Mouse (Mus musculus) heart, embryonic 14.5 days (tissue): ENCODE results near the gene Atp4a. TPM values are rescaled to one million over a fixed set of nuclear protein-coding genes. Genes with fewer than 3 reads are reported as not detected.
A peak's percentile ranks its signal among the peaks of the same experiment; 100 is the strongest.

Experiments
- ATAC-seq: fragments of 200-750 bp; cut with Nextera tagmentation; 2 replicates; pipeline ENCODE4 v1.8.0; 2017; ENCODE audit warnings: low read depth, moderate TSS enrichment; ENCODE audit not compliant: insufficient number of reproducible peaks, insufficient read depth, low FRiP score
- H3K27ac ChIP-seq, 2 experiments: fragments of 200-500 bp in 1 of 2; fragments of 300-500 bp in 1 of 2; sonication (generic) in 1 of 2; replicated peaks in 1 of 2; 2 replicates each; pipeline ENCODE4 v1.5.1; 2012 to 2014; ENCODE audit warnings: low read depth in 2 of 2, low read length in 2 of 2, control low read depth in 1 of 2, mild to moderate bottlenecking in 1 of 2, mixed read lengths in 1 of 2; ENCODE audit not compliant: control insufficient read depth in 1 of 2, insufficient read depth in 1 of 2
- H3K27me3 ChIP-seq: fragments of 300-500 bp; sonication (generic); 2 replicates; pipeline ENCODE4 v1.6.1; 2014; ENCODE audit warnings: mild to moderate bottlenecking, low read length, control low read depth; ENCODE audit not compliant: control insufficient read depth, insufficient read depth
- H3K36me3 ChIP-seq: fragments of 300-500 bp; sonication (generic); 2 replicates; pipeline ENCODE4 v1.6.1; 2014; ENCODE audit warnings: mild to moderate bottlenecking, control low read depth, low read length, mixed read lengths; ENCODE audit not compliant: control insufficient read depth, insufficient read depth
- H3K4me1 ChIP-seq, 2 experiments: fragments of 200-500 bp in 1 of 2; fragments of 300-500 bp in 1 of 2; sonication (generic) in 1 of 2; 2 replicates each; pipeline ENCODE4 v1.6.1; 2012 to 2014; ENCODE audit warnings: low read length in 2 of 2, control low read depth in 1 of 2, mixed read lengths in 1 of 2; ENCODE audit not compliant: control insufficient read depth in 2 of 2, insufficient read depth in 2 of 2
- H3K4me2 ChIP-seq: fragments of 300-500 bp; sonication (generic); 2 replicates; pipeline ENCODE4 v1.6.1; 2014; ENCODE audit warnings: mild to moderate bottlenecking, low read length
- H3K4me3 ChIP-seq, 2 experiments: fragments of 200-500 bp in 1 of 2; fragments of 300-500 bp in 1 of 2; sonication (generic) in 1 of 2; 2 replicates each; pipeline ENCODE4 v1.5.1; 2012 to 2014; ENCODE audit warnings: low read length in 2 of 2, mild to moderate bottlenecking in 2 of 2, control low read depth in 1 of 2, low read depth in 1 of 2, moderate library complexity in 1 of 2; ENCODE audit not compliant: control insufficient read depth in 1 of 2, insufficient read depth in 1 of 2
- H3K9ac ChIP-seq: fragments of 300-500 bp; sonication (generic); 2 replicates; pipeline ENCODE4 v1.6.1; 2014; ENCODE audit warnings: mild to moderate bottlenecking, low read length
- H3K9me3 ChIP-seq: fragments of 300-500 bp; sonication (generic); 2 replicates; pipeline ENCODE4 v1.6.1; 2016; ENCODE audit warnings: low read length, control low read depth; ENCODE audit not compliant: control insufficient read depth
- WGBS: fragments of 180-500 bp; shearing (Covaris S2); extraction: QIAGEN DNeasy Blood & Tissue Kit; methylation state at CpG from one replicate; pipeline ENCODE4 v1.1.7; 2014; 5-methylcytosine and 5-hydroxymethylcytosine counted together
- polyA plus RNA-seq: library from polyadenylated mRNA; unstranded; fragments of >200 nt; fragmentation: Nextera tagmentation; extraction: Ambion mirVana; gene quantifications from 2 replicates; pipeline ENCODE4 v1.2.1, GENCODE M21; 2014

Atp4a gene
- polyA plus RNA-seq, result 0.22 and 0.42 TPM in 2 replicates

- Histone ChIP-seq H3K9ac (no peak within 1 kb of the TSS), H3K27ac (no peak within 1 kb of the TSS), H3K4me3 (no peak within 1 kb of the TSS), H3K36me3 (no peaks in the 10 kb centered on the region), H3K27me3 (peaks cover 19% of the 10 kb centered on the region), H3K4me2 (no peak within 1 kb of the TSS), H3K4me1 (peaks cover 3 to 9% of the 10 kb centered on the region in 2 experiments), H3K9me3 (no peaks in the 10 kb centered on the region)
- no peak for ATAC-seq
- 60% methylated on average over 3 of the region's 3 CpGs for WGBS
Measured at GRCm38 (mm10) chr7:30711942-30712341, at the start of gene Atp4a. Gene Atp4a (plus strand): TSS chr7:30712209.

- 1% methylated on average over 34 of the region's 34 CpGs for WGBS
- H3K36me3 ChIP-seq, result peaks cover 30% of the 10 kb centered on the region
- H3K4me1 ChIP-seq, result peaks cover 3 to 11% of the 10 kb centered on the region in 2 experiments; a peak in 3 of 4 replicates
- H3K27me3 ChIP-seq, result no peaks in the 10 kb centered on the region
- peak within 1 kb of the TSS; percentile 91 for H3K4me2 ChIP-seq
- ATAC-seq, result peak; percentile 81; the same call in 1 of the 2 replicates
- H3K27ac ChIP-seq, result no peak within 1 kb of the TSS; a peak in 1 of 4 replicates
- H3K9ac ChIP-seq, result peak within 1 kb of the TSS; percentile 78
- peak within 1 kb of the TSS; percentile 59 to 82 for H3K4me3 ChIP-seq
- no peaks in the 10 kb centered on the region for H3K9me3 ChIP-seq
Measured at GRCm38 (mm10) chr7:30664529-30665200, 47.3 kb upstream of the Atp4a start, which contains the start of gene Haus5. Gene Haus5 (minus strand): TSS chr7:30664994.

- ATAC-seq, result no peak
- H3K9ac ChIP-seq, result peak overlapping the region; percentile 78
- H3K27ac ChIP-seq, result no peak overlapping the region; a peak in 1 of 4 replicates
- WGBS, result 7% methylated on average over 11 of the region's 11 CpGs
- H3K4me3 ChIP-seq, result peak overlapping the region; percentile 59 to 82
- peak overlapping the region; percentile 91 for H3K4me2 ChIP-seq
- H3K36me3 ChIP-seq, result peaks cover 24% of the 10 kb centered on the region
- no peaks in the 10 kb centered on the region for H3K9me3 ChIP-seq
- H3K27me3 ChIP-seq, result no peaks in the 10 kb centered on the region
- H3K4me1 ChIP-seq, result peaks cover 3 to 11% of the 10 kb centered on the region in 2 experiments; a peak in 3 of 4 replicates
Measured at GRCm38 (mm10) chr7:30665321-30665720, 46.7 kb upstream of the Atp4a start.

- Histone ChIP-seq H3K27me3 (no peaks in the 10 kb centered on the region), H3K9ac (no peak overlapping the region), H3K4me1 (peaks cover 3 to 10% of the 10 kb centered on the region in 2 experiments; a peak in 3 of 4 replicates), H3K9me3 (no peaks in the 10 kb centered on the region), H3K4me2 (no peak overlapping the region), H3K36me3 (no peaks in the 10 kb centered on the region), H3K4me3 (no peak overlapping the region), H3K27ac (no peak overlapping the region)
- ATAC-seq, result no peak
- 33% methylated on average over 3 of the region's 3 CpGs for WGBS
Measured at GRCm38 (mm10) chr7:30669229-30669628, 42.8 kb upstream of the Atp4a start.

GRCm38 (mm10) chr7:30671480-30671879, 40.5 kb upstream of the Atp4a start, which contains the start of gene Pmis2:
Gene Pmis2 (minus strand): TSS chr7:30671605.
- Histone ChIP-seq H3K27me3 (no peaks in the 10 kb centered on the region), H3K36me3 (no peaks in the 10 kb centered on the region), H3K9ac (no peak within 1 kb of the TSS), H3K27ac (no peak within 1 kb of the TSS), H3K4me3 (no peak within 1 kb of the TSS), H3K4me1 (no peaks in the 10 kb centered on the region), H3K4me2 (no peak within 1 kb of the TSS), H3K9me3 (no peaks in the 10 kb centered on the region)
- ATAC-seq, result no peak
- 55% methylated on average over 9 of the region's 9 CpGs for WGBS

GRCm38 (mm10) chr7:30678263-30678975, 33.6 kb upstream of the Atp4a start:
- ATAC-seq, result no peak
- no peak overlapping the region for H3K9ac ChIP-seq
- H3K9me3 ChIP-seq, result peaks cover 6% of the 10 kb centered on the region; the same call in 1 of the 2 replicates
- H3K27ac ChIP-seq, result no peak overlapping the region
- no peak overlapping the region for H3K4me2 ChIP-seq
- WGBS, result 43% methylated on average over 5 of the region's 5 CpGs
- peaks cover 5 to 7% of the 10 kb centered on the region in 2 experiments; a peak in 3 of 4 replicates for H3K4me1 ChIP-seq
- H3K36me3 ChIP-seq, result no peaks in the 10 kb centered on the region
- H3K4me3 ChIP-seq, result no peak overlapping the region
- no peaks in the 10 kb centered on the region for H3K27me3 ChIP-seq

GRCm38 (mm10) chr7:30681897-30682296, 30.1 kb upstream of the Atp4a start:
- Histone ChIP-seq H3K27me3 (no peaks in the 10 kb centered on the region), H3K27ac (no peak overlapping the region), H3K4me1 (peaks cover 5 to 7% of the 10 kb centered on the region in 2 experiments; a peak in 3 of 4 replicates), H3K9ac (no peak overlapping the region), H3K36me3 (no peaks in the 10 kb centered on the region), H3K9me3 (peaks cover 4% of the 10 kb centered on the region; the same call in 1 of the 2 replicates), H3K4me2 (no peak overlapping the region), H3K4me3 (no peak overlapping the region)
- 30% methylated on average over 5 of the region's 5 CpGs for WGBS
- ATAC-seq, result no peak
